Mouse (Mus musculus) G1E (cell line): Measurements from ENCODE around the gene Il1a.

Experiments
- CTCF ChIP-seq: IDR thresholded peaks from 2 replicates; pipeline ENCODE4 v1.5.1; 2012; ENCODE audit warnings: low read depth, low read length, inconsistent platforms, mixed read lengths
- GATA1 ChIP-seq: IDR thresholded peaks from 2 replicates; pipeline ENCODE4 v1.6.1; 2012; ENCODE audit warnings: borderline replicate concordance, low read length, inconsistent platforms, mixed read lengths
- GATA2 ChIP-seq: IDR thresholded peaks from 2 replicates; pipeline ENCODE4 v1.6.1; 2012; ENCODE audit warnings: low read depth, low read length, inconsistent platforms, borderline replicate concordance
- POLR2AphosphoS5 ChIP-seq: IDR thresholded peaks from 2 replicates; pipeline ENCODE4 v1.6.1; 2012; ENCODE audit warnings: low read depth, low read length, inconsistent platforms; ENCODE audit not compliant: insufficient replicate concordance
- TAL1 ChIP-seq: conservative IDR thresholded peaks from 2 replicates; pipeline ENCODE4 v1.6.1; 2012; ENCODE audit warnings: low read depth, low read length, inconsistent platforms, mixed read lengths

DNA sequence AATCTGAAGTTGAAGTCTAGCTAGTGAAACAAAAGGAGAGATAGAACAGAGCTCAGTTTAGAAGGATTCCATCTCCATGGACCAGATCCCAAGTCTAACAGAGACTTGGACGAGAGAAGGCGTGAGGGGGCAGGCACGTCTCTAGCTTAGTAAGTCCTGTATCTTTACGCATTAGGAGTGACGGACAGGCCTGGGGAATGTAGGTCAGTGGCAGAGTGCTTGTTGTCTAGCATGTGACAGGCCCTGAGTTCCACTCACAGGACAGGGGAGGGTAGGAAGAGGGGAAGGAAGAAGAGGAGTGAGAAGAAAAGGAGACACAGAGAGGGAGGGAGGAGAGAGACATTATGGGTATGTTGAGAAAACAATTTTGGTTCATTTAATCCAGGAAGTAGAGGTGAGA lies 14.7 kb downstream of the Il1a start:
- TF ChIP-seq CTCF (no peak), POLR2AphosphoS5 (no peak), TAL1 (no peak), GATA1 (no peak), GATA2 (no peak)
